In genomic region chr7:16119569-16120261, GRCm38 (mm10) we compare ENCODE assay signal across 8 mouse cellular contexts. TPM values are rescaled to one million over a fixed set of nuclear protein-coding genes. Genes with fewer than 3 reads are reported as not detected.
DNase-seq lines count a peak whose midpoint lies in the region; ATAC-seq lines count a peak whose summit lies in the region.

Gene Kptn, plus strand, starts transcription at chr7:16119895.

- H3K27ac ChIP-seq in hindbrain, embryonic 16.5 days (ENCODE audit: low read depth, low read length) = peak within 1 kb of the TSS; percentile 96
- peak within 1 kb of the TSS; percentile 80 for H3K27ac ChIP-seq in macrophage

- H3K4me2 ChIP-seq in hindbrain, embryonic 16.5 days (ENCODE audit: low read length) = peak within 1 kb of the TSS; percentile 77

- peak within 1 kb of the TSS; percentile 82 for H3K4me3 ChIP-seq in hindbrain, embryonic 16.5 days (ENCODE audit: low read length)
- peak within 1 kb of the TSS; percentile 56 for H3K4me3 ChIP-seq in macrophage (ENCODE audit: inconsistent target)

- no peaks in the 10 kb centered on the region for H3K27me3 ChIP-seq in hindbrain, embryonic 16.5 days (replicated peaks; ENCODE audit: control insufficient read depth, insufficient read depth, low read length)

- peak within 1 kb of the TSS; percentile 94 for H3K9ac ChIP-seq in hindbrain, embryonic 16.5 days (ENCODE audit: low read depth, low read length)

- peaks cover 10% of the 10 kb centered on the region for H3K4me1 ChIP-seq in hindbrain, embryonic 16.5 days (ENCODE audit: control insufficient read depth, insufficient read depth, low read depth, low read length)

- peak; percentile 73 for DNase-seq in WW6 (ENCODE audit: low read depth, low spot score)
- peak; percentile 90 to 94 for DNase-seq in cerebellum, postnatal 4 days (ENCODE audit: low spot score in 2 of 2)
- DNase-seq in gastrocnemius, adult 18-20 months (ENCODE audit: low spot score) = peak; percentile 93
- DNase-seq in left cerebral cortex, adult 18-20 months (ENCODE audit: low spot score in 2 of 2) = peak; percentile 92 to 94
- peak; percentile 91 for DNase-seq in right cerebral cortex, adult 18-20 months
- DNase-seq in urinary bladder, postnatal 10 days (ENCODE audit: low spot score) = peak; percentile 76

- under 1% methylated on average over 33 of the region's 33 CpGs for WGBS in hindbrain, embryonic 16.5 days
- 2% methylated on average over 33 of the region's 33 CpGs for WGBS in macrophage (ENCODE audit: missing documents)

- H3K36me3 ChIP-seq in hindbrain, embryonic 16.5 days (ENCODE audit: control insufficient read depth, insufficient read depth, low read length) = peaks cover 22% of the 10 kb centered on the region
- peaks cover 24% of the 10 kb centered on the region for H3K36me3 ChIP-seq in macrophage (ENCODE audit: inconsistent target)

- ATAC-seq in hindbrain, embryonic 16.5 days = peak; percentile 90

- H3K9me3 ChIP-seq in hindbrain, embryonic 16.5 days (ENCODE audit: control insufficient read depth, low read length) = no peaks in the 10 kb centered on the region

- H3K79me2 ChIP-seq in macrophage (ENCODE audit: inconsistent target) = no peaks in the 10 kb centered on the region

RNA-seq across cellular contexts. Expression of gene Kptn, which starts in this region (rescaled TPM):
- 10 to 100 TPM; 10.2 to 12.6 TPM for total RNA-seq in gastrocnemius, adult 18-20 months (2021)
- 48.3 and 49.8 TPM in 2 replicates for polyA plus RNA-seq in hindbrain, embryonic 16.5 days (2015; fragmentation: Nextera tagmentation; extraction: Ambion mirVana)
- 10 to 100 TPM; 34.9 to 35.1 TPM for total RNA-seq in left cerebral cortex, adult 18-20 months (2021)
- 10 to 100 TPM in 25 of 26 experiments, 1 to 10 TPM in 1; 8.1 to 50.6 (median 34.1) TPM for total RNA-seq in macrophage (2018; cell fraction: chromatin; rRNA removed)
- 1 to 10 TPM; 3.7 to 8.0 (median 5.6) TPM for total RNA-seq in macrophage (2018; cell fraction: cytosol; rRNA removed)
- total RNA-seq in macrophage (2018; cell fraction: nucleus; rRNA removed) = 10 to 100 TPM in 24 of 26 experiments, 1 to 10 TPM in 2; 6.9 to 45.0 (median 18.9) TPM
- 3.3 to 6.8 TPM (median 5.9 TPM) in 3 replicates for polyA plus RNA-seq in macrophage (2018)

Comparison
In these comparisons a context has a peak if more than half of its experiments do, and no peak if none do; other contexts are left out.
1. Peak in every context shown above with its lines: DNase-seq, ATAC-seq, H3K4me3 ChIP-seq and H3K27ac ChIP-seq.